Mouse (Mus musculus): ENCODE measurements at regions not wholly inside any gene's neighbourhood (a gene's known extent, or its start where the extent isn't known, plus 50 kb on each side); places are given as distances from the start of the nearest gene placed in this dataset.

DNA sequence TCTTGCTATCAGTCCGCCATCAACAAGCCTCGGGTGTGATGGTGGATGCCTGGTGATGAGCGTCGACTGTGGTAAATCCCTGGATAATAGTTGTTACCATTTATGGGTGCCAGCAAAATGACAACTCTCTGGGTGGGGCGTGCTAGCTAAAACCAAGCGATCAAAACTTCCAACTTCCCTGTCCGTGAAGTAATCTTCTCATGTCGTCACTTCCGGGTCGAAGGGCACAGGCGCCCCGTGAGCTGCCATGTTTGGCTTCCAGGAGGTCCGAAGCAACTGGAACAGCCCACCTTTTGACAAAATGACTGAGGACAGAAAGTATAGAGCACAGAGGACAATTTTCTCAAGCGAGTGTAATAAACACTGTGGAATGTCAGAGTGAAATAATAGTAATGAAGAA is 62.5 kb upstream of the Ubl3 start:
- TF ChIP-seq GATA1 (IDR thresholded peaks at IDR 0.05; ENCODE audit: low read length) (no peak), TAL1 (IDR thresholded peaks at IDR 0.05; ENCODE audit: low read length) (no peak)

Measured in erythroblast, embryonic 14.5 days (primary cell).